Mouse (Mus musculus) hindbrain, embryonic 14.5 days (tissue): ENCODE measurements around the gene Klhl5. TPM values are rescaled to one million over a fixed set of nuclear protein-coding genes. Genes with fewer than 3 reads are reported as not detected.

ENCODE experiments used
- ATAC-seq: fragments of 200-750 bp; cut with Nextera tagmentation; 2 replicates; pipeline ENCODE4 v1.8.0; 2017; ENCODE audit warnings: moderate number of reproducible peaks, mild to moderate bottlenecking, moderate TSS enrichment, moderate library complexity; ENCODE audit not compliant: low FRiP score
- DNase-seq: peaks from one replicate; pipeline ENCODE4 v3.0.0-alpha.2; 2015; ENCODE audit warnings: low spot score
- H3K27ac ChIP-seq: fragments of 300-500 bp; sonication (generic); 2 replicates; pipeline ENCODE4 v1.5.1; 2014; ENCODE audit warnings: mild to moderate bottlenecking, moderate library complexity
- H3K27me3 ChIP-seq: fragments of 300-500 bp; sonication (generic); 2 replicates; pipeline ENCODE4 v1.6.1; 2014; ENCODE audit warnings: mild to moderate bottlenecking, low read length, mixed read lengths; ENCODE audit not compliant: control insufficient read depth, insufficient read depth
- H3K36me3 ChIP-seq: fragments of 300-500 bp; sonication (generic); replicated peaks from 2 replicates; pipeline ENCODE4 v1.6.1; 2014; ENCODE audit not compliant: control insufficient read depth, insufficient read depth
- H3K4me1 ChIP-seq: fragments of 300-500 bp; sonication (generic); replicated peaks from 2 replicates; pipeline ENCODE4 v1.6.1; 2014; ENCODE audit warnings: antibody characterized with exemption, low read length, mixed read lengths; ENCODE audit not compliant: control insufficient read depth, insufficient read depth
- H3K4me2 ChIP-seq: fragments of 300-500 bp; sonication (generic); replicated peaks from 2 replicates; pipeline ENCODE4 v1.6.1; 2014; ENCODE audit warnings: mild to moderate bottlenecking, moderate library complexity
- H3K4me3 ChIP-seq: fragments of 300-500 bp; sonication (generic); replicated peaks from 2 replicates; pipeline ENCODE4 v1.5.1; 2014; ENCODE audit warnings: mild to moderate bottlenecking, low read length
- H3K9ac ChIP-seq: fragments of 300-500 bp; sonication (generic); 2 replicates; pipeline ENCODE4 v1.6.1; 2014
- H3K9me3 ChIP-seq: fragments of 300-500 bp; sonication (generic); 2 replicates; pipeline ENCODE4 v1.6.1; 2016; ENCODE audit warnings: low read length; ENCODE audit not compliant: control insufficient read depth
- WGBS: fragments of 180-500 bp; shearing (Covaris S2); extraction: QIAGEN DNeasy Blood & Tissue Kit; methylation state at CpG from one replicate; pipeline ENCODE4 v1.1.7; 2014; 5-methylcytosine and 5-hydroxymethylcytosine counted together
- polyA plus RNA-seq: library from polyadenylated mRNA; unstranded; fragments of >200 nt; fragmentation: Nextera tagmentation; extraction: Ambion mirVana; gene quantifications from 2 replicates; pipeline ENCODE4 v1.2.1, GENCODE M21; 2014

Gene Klhl5
- polyA plus RNA-seq, 1 experiment from 2014 or later = 49.2 TPM

GRCm38 (mm10) chr5:65130528-65131210 is 23.3 kb downstream of the Klhl5 start:
- 4% methylated on average over 12 of the region's 12 CpGs for WGBS
- Histone ChIP-seq H3K27ac (peak overlapping the region; percentile 88), H3K27me3 (no peaks in the 10 kb centered on the region), H3K4me2 (peak overlapping the region; percentile 74), H3K4me1 (peaks cover 6% of the 10 kb centered on the region; the same call in 1 of the 2 replicates), H3K36me3 (no peaks in the 10 kb centered on the region), H3K4me3 (peak overlapping the region; percentile 57), H3K9me3 (no peaks in the 10 kb centered on the region), H3K9ac (peak overlapping the region; percentile 77)
- ATAC-seq (peak; percentile 89), DNase-seq (peak; percentile 73)

GRCm38 (mm10) chr5:65131211-65131879 is 24.0 kb downstream of the Klhl5 start:
- peak; percentile 24; the same call in 1 of the 2 replicates for ATAC-seq
- Histone ChIP-seq H3K4me2 (peak overlapping the region; percentile 74), H3K4me3 (peak overlapping the region; percentile 57), H3K9ac (peak overlapping the region; percentile 77), H3K9me3 (no peaks in the 10 kb centered on the region), H3K27ac (peak overlapping the region; percentile 88), H3K4me1 (peaks cover 6% of the 10 kb centered on the region; the same call in 1 of the 2 replicates), H3K27me3 (no peaks in the 10 kb centered on the region), H3K36me3 (no peaks in the 10 kb centered on the region)
- DNase-seq = peak; percentile 65
- WGBS = 7% methylated on average over 20 of the region's 20 CpGs

- no peak overlapping the region for H3K4me3 ChIP-seq
- 85% methylated on average over 7 of the region's 7 CpGs for WGBS
- DNase-seq = no peak
- peaks cover 4% of the 10 kb centered on the region for H3K36me3 ChIP-seq
- H3K27ac ChIP-seq = no peak overlapping the region
- no peaks in the 10 kb centered on the region for H3K27me3 ChIP-seq
- peaks cover 4% of the 10 kb centered on the region; the same call in 1 of the 2 replicates for H3K4me1 ChIP-seq
- no peak overlapping the region for H3K9ac ChIP-seq
- no peaks in the 10 kb centered on the region for H3K9me3 ChIP-seq
- peak overlapping the region; percentile 16; the same call in 1 of the 2 replicates for H3K4me2 ChIP-seq
- ATAC-seq = no peak
Measured at GRCm38 (mm10) chr5:65136159-65136558, 28.8 kb downstream of the Klhl5 start.

GRCm38 (mm10) chr5:65137073-65137472 is 29.7 kb downstream of the Klhl5 start:
- Histone ChIP-seq H3K27me3 (no peaks in the 10 kb centered on the region), H3K9ac (no peak overlapping the region), H3K4me3 (no peak overlapping the region), H3K27ac (no peak overlapping the region), H3K4me1 (0 out of 2 replicates have a peak, but pooled peaks cover 4% of the 10 kb centered on the region), H3K9me3 (no peaks in the 10 kb centered on the region), H3K36me3 (peaks cover 14% of the 10 kb centered on the region), H3K4me2 (no peak overlapping the region)
- no peak for ATAC-seq
- no peak for DNase-seq
- WGBS = 89% methylated on average over 6 of the region's 6 CpGs

GRCm38 (mm10) chr5:65141242-65141641 is 33.9 kb downstream of the Klhl5 start:
- H3K4me2 ChIP-seq = no peak overlapping the region
- WGBS = 92% methylated on average over 8 of the region's 8 CpGs
- no peak overlapping the region for H3K27ac ChIP-seq
- H3K27me3 ChIP-seq = no peaks in the 10 kb centered on the region
- ATAC-seq (no peak), DNase-seq (no peak)
- H3K4me3 ChIP-seq = no peak overlapping the region
- H3K9me3 ChIP-seq = no peaks in the 10 kb centered on the region
- peaks cover 44% of the 10 kb centered on the region for H3K36me3 ChIP-seq
- no peaks in the 10 kb centered on the region for H3K4me1 ChIP-seq
- no peak overlapping the region for H3K9ac ChIP-seq

- Histone ChIP-seq H3K27ac (no peak overlapping the region), H3K4me3 (no peak overlapping the region), H3K9me3 (no peaks in the 10 kb centered on the region), H3K36me3 (peaks cover 48% of the 10 kb centered on the region), H3K27me3 (no peaks in the 10 kb centered on the region), H3K4me2 (no peak overlapping the region), H3K4me1 (no peaks in the 10 kb centered on the region), H3K9ac (no peak overlapping the region)
- no peak for DNase-seq
- ATAC-seq = no peak
- WGBS = 74% methylated on average over 6 of the region's 6 CpGs
Measured at GRCm38 (mm10) chr5:65142247-65142646, 34.9 kb downstream of the Klhl5 start.

GRCm38 (mm10) chr5:65145499-65146101 is 38.3 kb downstream of the Klhl5 start:
- Histone ChIP-seq H3K9ac (no peak overlapping the region), H3K4me1 (no peaks in the 10 kb centered on the region), H3K27me3 (no peaks in the 10 kb centered on the region), H3K36me3 (peaks cover 77% of the 10 kb centered on the region), H3K4me2 (no peak overlapping the region), H3K4me3 (no peak overlapping the region), H3K9me3 (no peaks in the 10 kb centered on the region), H3K27ac (peak overlapping the region; percentile 32; the same call in 1 of the 2 replicates)
- ATAC-seq (no peak), DNase-seq (no peak)
- WGBS = 73% methylated on average over 9 of the region's 9 CpGs

GRCm38 (mm10) chr5:65146749-65147148 is 39.4 kb downstream of the Klhl5 start:
- peak; percentile 33 for DNase-seq

GRCm38 (mm10) chr5:65149706-65150105 is 42.4 kb downstream of the Klhl5 start:
- DNase-seq = no peak
- no peak for ATAC-seq
- no peak overlapping the region for H3K4me3 ChIP-seq
- WGBS = 93% methylated on average over 6 of the region's 6 CpGs
- H3K36me3 ChIP-seq = peaks cover 70% of the 10 kb centered on the region
- no peaks in the 10 kb centered on the region for H3K4me1 ChIP-seq
- no peaks in the 10 kb centered on the region for H3K9me3 ChIP-seq
- H3K27ac ChIP-seq = no peak overlapping the region
- H3K9ac ChIP-seq = no peak overlapping the region
- H3K27me3 ChIP-seq = no peaks in the 10 kb centered on the region
- no peak overlapping the region for H3K4me2 ChIP-seq

More at GRCm38 (mm10) chr5:65146749-65147148, 39.4 kb downstream of the Klhl5 start:
- no peaks in the 10 kb centered on the region for H3K27me3 ChIP-seq
- H3K4me2 ChIP-seq = no peak overlapping the region
- H3K9me3 ChIP-seq = no peaks in the 10 kb centered on the region
- 82% methylated on average over 6 of the region's 6 CpGs for WGBS
- no peak overlapping the region for H3K9ac ChIP-seq
- H3K4me3 ChIP-seq = no peak overlapping the region
- no peak overlapping the region for H3K27ac ChIP-seq
- no peak for ATAC-seq
- peaks cover 75% of the 10 kb centered on the region for H3K36me3 ChIP-seq
- H3K4me1 ChIP-seq = no peaks in the 10 kb centered on the region
